Mouse (Mus musculus): ENCODE measurements around the gene Tbc1d23. TPM values are rescaled to one million over a fixed set of nuclear protein-coding genes. Genes with fewer than 3 reads are reported as not detected.
A peak's percentile ranks its signal among the peaks of the same experiment; 100 is the strongest.
"Not testable (repeated sequence)": the region's sequence is repeated elsewhere in the genome, so short reads cannot be mapped to it uniquely, and the experiment has no call there.

Tbc1d23 gene
- total RNA-seq, 2 experiments from 2014 or later = 40.2 to 40.3 TPM

GRCm38 (mm10) chr16:57220361-57220760 lies 10.9 kb downstream of the Tbc1d23 start:
- no peak for DNase-seq (ENCODE audit: low spot score in 2 of 2)

- no peak for DNase-seq (ENCODE audit: low spot score in 2 of 2)
These were observed 15.3 kb downstream of the Tbc1d23 start for GRCm38 (mm10) chr16:57215957-57216356.

GRCm38 (mm10) chr16:57211037-57211436 lies 20.3 kb downstream of the Tbc1d23 start:
- DNase-seq (ENCODE audit: low spot score in 2 of 2) = no peak

GRCm38 (mm10) chr16:57208342-57208741 lies 23.0 kb downstream of the Tbc1d23 start:
- DNase-seq (ENCODE audit: low spot score in 2 of 2) = no peak

GRCm38 (mm10) chr16:57197281-57197680 lies 34.0 kb downstream of the Tbc1d23 start:
- no peak for DNase-seq (ENCODE audit: low spot score in 2 of 2)

GRCm38 (mm10) chr16:57196590-57196989 lies 34.7 kb downstream of the Tbc1d23 start:
- DNase-seq (ENCODE audit: low spot score in 2 of 2) = no peak

- DNase-seq (ENCODE audit: low spot score in 2 of 2) = no peak
These were observed 40.1 kb downstream of the Tbc1d23 start for GRCm38 (mm10) chr16:57191214-57191613.

- no peak for DNase-seq (ENCODE audit: low spot score in 2 of 2)
These were observed 40.9 kb downstream of the Tbc1d23 start for GRCm38 (mm10) chr16:57190390-57190789.

- DNase-seq (ENCODE audit: low spot score in 2 of 2) = peak in 1 of 2 experiments; percentile 26
These were observed 41.8 kb downstream of the Tbc1d23 start for GRCm38 (mm10) chr16:57189493-57189892.

- no peak for DNase-seq (ENCODE audit: low spot score in 2 of 2)
These were observed 44.7 kb downstream of the Tbc1d23 start for GRCm38 (mm10) chr16:57186618-57187017.

- DNase-seq (ENCODE audit: low spot score in 2 of 2) = no peak
These were observed 49.3 kb downstream of the Tbc1d23 start for GRCm38 (mm10) chr16:57182037-57182436.

- DNase-seq (ENCODE audit: low spot score in 2 of 2) = peak; percentile 20 to 40
These were observed 50.1 kb downstream of the Tbc1d23 start for GRCm38 (mm10) chr16:57181180-57181579.

- no peak for DNase-seq (ENCODE audit: low spot score in 2 of 2)
These were observed 53.6 kb downstream of the Tbc1d23 start for GRCm38 (mm10) chr16:57177664-57178063.

GRCm38 (mm10) chr16:57177254-57177653 lies 54.0 kb downstream of the Tbc1d23 start:
- peak in 1 of 2 experiments; percentile 54 for DNase-seq (ENCODE audit: low spot score in 2 of 2)

GRCm38 (mm10) chr16:57176276-57176675 lies 55.0 kb downstream of the Tbc1d23 start:
- DNase-seq (ENCODE audit: low spot score in 2 of 2) = no peak

GRCm38 (mm10) chr16:57175751-57176150 lies 55.6 kb downstream of the Tbc1d23 start:
- no peak for DNase-seq (ENCODE audit: low spot score in 2 of 2)

GRCm38 (mm10) chr16:57174480-57174879 lies 56.8 kb downstream of the Tbc1d23 start:
- not testable (repeated sequence) for DNase-seq (ENCODE audit: low spot score in 2 of 2)

- DNase-seq (ENCODE audit: low spot score in 2 of 2) = no peak
These were observed 59.7 kb downstream of the Tbc1d23 start for GRCm38 (mm10) chr16:57171570-57171969.

- no peak for DNase-seq (ENCODE audit: low spot score in 2 of 2)
These were observed 60.1 kb downstream of the Tbc1d23 start for GRCm38 (mm10) chr16:57171161-57171560.

- DNase-seq (ENCODE audit: low spot score in 2 of 2) = no peak
These were observed 63.1 kb downstream of the Tbc1d23 start for GRCm38 (mm10) chr16:57168236-57168635.

- DNase-seq (ENCODE audit: low spot score in 2 of 2) = no peak
These were observed 63.8 kb downstream of the Tbc1d23 start for GRCm38 (mm10) chr16:57167514-57167912.

- DNase-seq (ENCODE audit: low spot score in 2 of 2) = peak; percentile 91 to 95
These were observed 64.4 kb downstream of the Tbc1d23 start, which contains the start of gene Nit2 for GRCm38 (mm10) chr16:57166611-57167513. Gene Nit2, minus strand, starts transcription at chr16:57167341.

GRCm38 (mm10) chr16:57166086-57166485 lies 65.2 kb downstream of the Tbc1d23 start:
- no peak for DNase-seq (ENCODE audit: low spot score in 2 of 2)

All from layer of hippocampus, adult 18-20 months (tissue).